Mouse (Mus musculus) C2C12 (cell line): ENCODE results near the gene Ttll5.

ENCODE experiments used
- CTCF ChIP-seq: IDR thresholded peaks from one replicate; pipeline ENCODE4 v1.5.1; 2011; ENCODE audit not compliant: control insufficient read depth, insufficient read depth, insufficient read length
- FOSL1 ChIP-seq: IDR thresholded peaks from one replicate; pipeline ENCODE4 v1.8.0; 2011; ENCODE audit warnings: mild to moderate bottlenecking, low read length; ENCODE audit not compliant: poor library complexity, insufficient read depth, severe bottlenecking
- MAX ChIP-seq: IDR thresholded peaks from one replicate; pipeline ENCODE4 v1.6.1; 2011; ENCODE audit warnings: mild to moderate bottlenecking, control low read depth

GRCm38 (mm10) chr12:85828856-85829255 is 4.4 kb downstream of the Ttll5 start:
- TF ChIP-seq CTCF, result no peak
- no peak for TF ChIP-seq FOSL1
- no peak for TF ChIP-seq MAX
